Mouse (Mus musculus) neural tube, embryonic 15.5 days (tissue): ENCODE results near the gene Il23a. TPM values are rescaled to one million over a fixed set of nuclear protein-coding genes. Genes with fewer than 3 reads are reported as not detected.

Source experiments
- ATAC-seq: fragments of 200-750 bp; cut with Nextera tagmentation; 2 replicates; pipeline ENCODE4 v1.8.0; 2017; ENCODE audit warnings: mild to moderate bottlenecking, moderate TSS enrichment, moderate library complexity; ENCODE audit not compliant: low FRiP score
- H3K27ac ChIP-seq: fragments of 300-500 bp; sonication (generic); replicated peaks from 2 replicates; pipeline ENCODE4 v1.5.1; 2015; ENCODE audit warnings: mild to moderate bottlenecking, inconsistent platforms
- H3K27me3 ChIP-seq: fragments of 300-500 bp; sonication (generic); replicated peaks from 2 replicates; pipeline ENCODE4 v1.6.1; 2015; ENCODE audit warnings: inconsistent platforms
- H3K36me3 ChIP-seq: fragments of 300-500 bp; sonication (generic); 2 replicates; pipeline ENCODE4 v1.6.1; 2015; ENCODE audit warnings: inconsistent platforms
- H3K4me1 ChIP-seq: fragments of 300-500 bp; sonication (generic); 2 replicates; pipeline ENCODE4 v1.6.1; 2015; ENCODE audit warnings: inconsistent platforms
- H3K4me2 ChIP-seq: fragments of 300-500 bp; sonication (generic); 2 replicates; pipeline ENCODE4 v1.6.1; 2015; ENCODE audit warnings: inconsistent platforms, mild to moderate bottlenecking, moderate library complexity
- H3K4me3 ChIP-seq: fragments of 300-500 bp; sonication (generic); replicated peaks from 2 replicates; pipeline ENCODE4 v1.5.1; 2015; ENCODE audit warnings: mild to moderate bottlenecking, inconsistent platforms
- H3K9ac ChIP-seq: fragments of 300-500 bp; sonication (generic); replicated peaks from 2 replicates; pipeline ENCODE4 v1.6.1; 2015; ENCODE audit warnings: mild to moderate bottlenecking, inconsistent platforms
- H3K9me3 ChIP-seq: fragments of 300-500 bp; sonication (generic); replicated peaks from 2 replicates; pipeline ENCODE4 v1.6.1; 2016; ENCODE audit warnings: inconsistent platforms
- WGBS: fragments of 180-500 bp; shearing (Covaris S2); methylation state at CpG from one replicate; pipeline ENCODE4 v1.1.7; 2015; ENCODE audit warnings: mixed read lengths; 5-methylcytosine and 5-hydroxymethylcytosine counted together
- polyA plus RNA-seq: library from polyadenylated mRNA; unstranded; fragments of >200 nt; fragmentation: Nextera tagmentation; extraction: Ambion mirVana; gene quantifications from 2 replicates; pipeline ENCODE4 v1.2.1, GENCODE M21; 2015

Gene Il23a
- polyA plus RNA-seq, result 0.32 and 0.37 TPM in 2 replicates

GRCm38 (mm10) chr10:128298702-128299171, at the start of gene Il23a:
Gene Il23a (minus strand): TSS chr10:128298752.
- Histone ChIP-seq H3K4me3 (no peak within 1 kb of the TSS), H3K9me3 (no peaks in the 10 kb centered on the region), H3K36me3 (no peaks in the 10 kb centered on the region), H3K27me3 (no peaks in the 10 kb centered on the region), H3K4me1 (peaks cover 9% of the 10 kb centered on the region), H3K27ac (no peak within 1 kb of the TSS), H3K9ac (no peak within 1 kb of the TSS), H3K4me2 (no peak within 1 kb of the TSS)
- 84% methylated on average over 11 of the region's 11 CpGs for WGBS
- ATAC-seq, result no peak

- ATAC-seq, result no peak
- Histone ChIP-seq H3K9me3 (no peaks in the 10 kb centered on the region), H3K27ac (no peak overlapping the region), H3K4me1 (peaks cover 8% of the 10 kb centered on the region), H3K27me3 (no peaks in the 10 kb centered on the region), H3K36me3 (peaks cover 26% of the 10 kb centered on the region), H3K4me3 (no peak overlapping the region), H3K9ac (no peak overlapping the region), H3K4me2 (no peak overlapping the region)
- WGBS, result 94% methylated on average over 8 of the region's 8 CpGs
Observed at GRCm38 (mm10) chr10:128347541-128347940, 49.0 kb upstream of the Il23a start.

GRCm38 (mm10) chr10:128344568-128345275, 46.2 kb upstream of the Il23a start:
- H3K9me3 ChIP-seq, result no peaks in the 10 kb centered on the region
- H3K4me1 ChIP-seq, result peaks cover 16% of the 10 kb centered on the region
- H3K36me3 ChIP-seq, result 0 out of 2 replicates have a peak, but pooled peaks cover 2% of the 10 kb centered on the region
- H3K27ac ChIP-seq, result peak overlapping the region; percentile 63
- H3K4me3 ChIP-seq, result no peak overlapping the region
- no peak overlapping the region for H3K9ac ChIP-seq
- ATAC-seq, result no peak; the same call in 1 of the 2 replicates
- no peaks in the 10 kb centered on the region for H3K27me3 ChIP-seq
- 52% methylated on average over 7 of the region's 7 CpGs for WGBS
- peak overlapping the region; percentile 8 for H3K4me2 ChIP-seq

GRCm38 (mm10) chr10:128343436-128343835, 44.9 kb upstream of the Il23a start:
- 90% methylated on average over 1 of the region's 1 CpGs for WGBS
- ATAC-seq, result no peak
- Histone ChIP-seq H3K9ac (no peak overlapping the region), H3K4me2 (no peak overlapping the region), H3K9me3 (no peaks in the 10 kb centered on the region), H3K4me1 (peaks cover 29% of the 10 kb centered on the region), H3K27ac (no peak overlapping the region; the same call in 1 of the 2 replicates), H3K4me3 (no peak overlapping the region), H3K27me3 (no peaks in the 10 kb centered on the region), H3K36me3 (0 out of 2 replicates have a peak, but pooled peaks cover 2% of the 10 kb centered on the region)

GRCm38 (mm10) chr10:128340257-128340656, 41.7 kb upstream of the Il23a start:
- Histone ChIP-seq H3K4me2 (no peak overlapping the region), H3K9me3 (no peaks in the 10 kb centered on the region), H3K27ac (no peak overlapping the region), H3K9ac (no peak overlapping the region), H3K4me1 (peaks cover 38% of the 10 kb centered on the region), H3K27me3 (no peaks in the 10 kb centered on the region), H3K36me3 (0 out of 2 replicates have a peak, but pooled peaks cover 2% of the 10 kb centered on the region), H3K4me3 (no peak overlapping the region)
- WGBS, result 83% methylated on average over 2 of the region's 2 CpGs
- ATAC-seq, result no peak

- peak overlapping the region; percentile 98 for H3K4me3 ChIP-seq
- H3K4me1 ChIP-seq, result peaks cover 30% of the 10 kb centered on the region
- WGBS, result 67% methylated on average over 2 of the region's 2 CpGs
- no peak overlapping the region for H3K27ac ChIP-seq
- 0 out of 2 replicates have a peak overlapping the region, but pooled peaks have one; percentile 98 for H3K9ac ChIP-seq
- H3K36me3 ChIP-seq, result 0 out of 2 replicates have a peak, but pooled peaks cover 2% of the 10 kb centered on the region
- no peaks in the 10 kb centered on the region for H3K27me3 ChIP-seq
- H3K4me2 ChIP-seq, result peak overlapping the region; percentile 71
- H3K9me3 ChIP-seq, result no peaks in the 10 kb centered on the region
- ATAC-seq, result no peak
Observed at GRCm38 (mm10) chr10:128338948-128339347, 40.4 kb upstream of the Il23a start.

- Histone ChIP-seq H3K4me2 (peak overlapping the region; percentile 71), H3K27me3 (no peaks in the 10 kb centered on the region), H3K36me3 (0 out of 2 replicates have a peak, but pooled peaks cover 2% of the 10 kb centered on the region), H3K4me1 (peaks cover 30% of the 10 kb centered on the region), H3K4me3 (peak overlapping the region; percentile 98), H3K27ac (peak overlapping the region; percentile 92), H3K9ac (peak overlapping the region; percentile 98), H3K9me3 (no peaks in the 10 kb centered on the region)
- WGBS, result 27% methylated on average over 5 of the region's 5 CpGs
- ATAC-seq, result no peak
Observed at GRCm38 (mm10) chr10:128338415-128338814, 39.9 kb upstream of the Il23a start.

GRCm38 (mm10) chr10:128337306-128338181, 39.0 kb upstream of the Il23a start, which contains the start of gene Cs:
Gene Cs (plus strand): TSS chr10:128337734.
- WGBS, result 1% methylated on average over 61 of the region's 61 CpGs
- Histone ChIP-seq H3K36me3 (0 out of 2 replicates have a peak, but pooled peaks cover 2% of the 10 kb centered on the region), H3K4me1 (peaks cover 30% of the 10 kb centered on the region), H3K4me3 (peak within 1 kb of the TSS; percentile 98), H3K9me3 (no peaks in the 10 kb centered on the region), H3K27ac (peak within 1 kb of the TSS; percentile 92), H3K9ac (peak within 1 kb of the TSS; percentile 98), H3K4me2 (peak within 1 kb of the TSS; percentile 73), H3K27me3 (no peaks in the 10 kb centered on the region)
- ATAC-seq, result peak; percentile 98

- no peaks in the 10 kb centered on the region for H3K9me3 ChIP-seq
- H3K27ac ChIP-seq, result no peak overlapping the region; the same call in 1 of the 2 replicates
- 0 out of 2 replicates have a peak, but pooled peaks cover 2% of the 10 kb centered on the region for H3K36me3 ChIP-seq
- 87% methylated on average over 3 of the region's 3 CpGs for WGBS
- no peak for ATAC-seq
- no peaks in the 10 kb centered on the region for H3K27me3 ChIP-seq
- peak overlapping the region; percentile 52; the same call in 1 of the 2 replicates for H3K9ac ChIP-seq
- peak overlapping the region; percentile 98; the same call in 1 of the 2 replicates for H3K4me3 ChIP-seq
- H3K4me2 ChIP-seq, result peak overlapping the region; percentile 73
- peaks cover 30% of the 10 kb centered on the region for H3K4me1 ChIP-seq
Observed at GRCm38 (mm10) chr10:128336597-128336996, 38.0 kb upstream of the Il23a start.

- no peak overlapping the region for H3K27ac ChIP-seq
- WGBS, result 92% methylated on average over 3 of the region's 3 CpGs
- H3K4me3 ChIP-seq, result no peak overlapping the region
- H3K9me3 ChIP-seq, result no peaks in the 10 kb centered on the region
- H3K9ac ChIP-seq, result no peak overlapping the region
- H3K4me2 ChIP-seq, result no peak overlapping the region
- H3K36me3 ChIP-seq, result 0 out of 2 replicates have a peak, but pooled peaks cover 2% of the 10 kb centered on the region
- no peaks in the 10 kb centered on the region for H3K27me3 ChIP-seq
- peaks cover 30% of the 10 kb centered on the region for H3K4me1 ChIP-seq
- no peak for ATAC-seq
Observed at GRCm38 (mm10) chr10:128336195-128336594, 37.6 kb upstream of the Il23a start.

GRCm38 (mm10) chr10:128335582-128335981, 37.0 kb upstream of the Il23a start:
- WGBS, result 5% methylated on average over 4 of the region's 4 CpGs
- ATAC-seq, result no peak
- H3K9ac ChIP-seq, result no peak overlapping the region
- 0 out of 2 replicates have a peak, but pooled peaks cover under 1% of the 10 kb centered on the region for H3K36me3 ChIP-seq
- H3K27ac ChIP-seq, result no peak overlapping the region
- no peak overlapping the region for H3K4me2 ChIP-seq
- H3K4me3 ChIP-seq, result no peak overlapping the region
- H3K9me3 ChIP-seq, result no peaks in the 10 kb centered on the region
- peaks cover 30% of the 10 kb centered on the region for H3K4me1 ChIP-seq
- H3K27me3 ChIP-seq, result no peaks in the 10 kb centered on the region
